Mouse (Mus musculus) heart, embryonic 12.5 days (tissue): ENCODE results near the gene Ybx3. TPM values are rescaled to one million over a fixed set of nuclear protein-coding genes. Genes with fewer than 3 reads are reported as not detected.
A peak's percentile ranks its signal among the peaks of the same experiment; 100 is the strongest.

Experiments
- ATAC-seq: fragments of 200-750 bp; cut with Nextera tagmentation; 2 replicates; pipeline ENCODE4 v1.8.0; 2017; ENCODE audit warnings: moderate TSS enrichment, moderate library complexity; ENCODE audit not compliant: insufficient number of reproducible peaks, low FRiP score
- H3K27ac ChIP-seq: fragments of 300-500 bp; sonication (generic); 2 replicates; pipeline ENCODE4 v1.5.1; 2016; ENCODE audit warnings: mild to moderate bottlenecking, moderate library complexity; ENCODE audit not compliant: poor library complexity, severe bottlenecking
- H3K27me3 ChIP-seq: fragments of 300-500 bp; sonication (generic); replicated peaks from 2 replicates; pipeline ENCODE4 v1.6.1; 2016; ENCODE audit warnings: mild to moderate bottlenecking, moderate library complexity
- H3K36me3 ChIP-seq: fragments of 300-500 bp; sonication (generic); 2 replicates; pipeline ENCODE4 v1.6.1; 2016; ENCODE audit warnings: mild to moderate bottlenecking, moderate library complexity
- H3K4me1 ChIP-seq: fragments of 300-500 bp; sonication (generic); replicated peaks from 2 replicates; pipeline ENCODE4 v1.6.1; 2016; ENCODE audit warnings: mild to moderate bottlenecking
- H3K4me2 ChIP-seq: fragments of 300-500 bp; sonication (generic); 2 replicates; pipeline ENCODE4 v1.6.1; 2016; ENCODE audit warnings: mild to moderate bottlenecking, moderate library complexity
- H3K4me3 ChIP-seq: fragments of 300-500 bp; sonication (generic); 2 replicates; pipeline ENCODE4 v1.5.1; 2016; ENCODE audit warnings: mild to moderate bottlenecking
- H3K9ac ChIP-seq: fragments of 300-500 bp; sonication (generic); 2 replicates; pipeline ENCODE4 v1.6.1; 2016; ENCODE audit warnings: mild to moderate bottlenecking, moderate library complexity
- H3K9me3 ChIP-seq: fragments of 300-500 bp; sonication (generic); replicated peaks from 2 replicates; pipeline ENCODE4 v1.6.1; 2016; ENCODE audit warnings: mild to moderate bottlenecking, moderate library complexity
- WGBS: fragments of 180-500 bp; shearing (Covaris S2); methylation state at CpG from one replicate; pipeline ENCODE4 v1.1.7; 2016; 5-methylcytosine and 5-hydroxymethylcytosine counted together
- polyA plus RNA-seq: library from polyadenylated mRNA; unstranded; fragments of >200 nt; fragmentation: Nextera tagmentation; extraction: Ambion mirVana; gene quantifications from 2 replicates; pipeline ENCODE4 v1.2.1, GENCODE M21; 2016

The Ybx3 gene
- polyA plus RNA-seq, 1 experiment from 2014 or later: 47.9 TPM

DNA sequence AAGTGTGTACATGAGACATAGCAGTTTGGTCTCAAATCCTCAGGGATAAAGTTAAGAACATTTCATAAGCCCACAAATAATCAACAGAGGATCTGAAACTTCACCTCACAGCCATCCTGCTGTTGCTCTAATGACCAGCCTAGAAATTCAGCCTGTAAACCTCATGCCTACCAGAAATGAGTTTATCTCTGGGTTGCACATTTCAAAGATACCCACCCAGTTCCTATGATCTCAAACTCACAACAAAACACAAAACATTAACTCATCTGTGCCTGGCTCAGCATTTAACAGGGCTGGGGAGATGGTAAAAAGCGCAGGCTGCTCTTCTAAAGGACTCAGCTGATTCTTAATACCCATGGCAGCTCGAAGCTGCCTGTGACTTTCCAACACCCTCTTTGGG is 23.9 kb downstream of the Ybx3 start:
- H3K36me3 ChIP-seq: peaks cover 53% of the 10 kb centered on the region
- no peak overlapping the region for H3K4me2 ChIP-seq
- H3K4me1 ChIP-seq: no peaks in the 10 kb centered on the region
- ATAC-seq: no peak
- H3K4me3 ChIP-seq: no peak overlapping the region
- H3K27me3 ChIP-seq: no peaks in the 10 kb centered on the region
- no peaks in the 10 kb centered on the region for H3K9me3 ChIP-seq
- H3K9ac ChIP-seq: no peak overlapping the region
- no peak overlapping the region for H3K27ac ChIP-seq
- WGBS: 91% methylated on average over 2 of the region's 2 CpGs

DNA sequence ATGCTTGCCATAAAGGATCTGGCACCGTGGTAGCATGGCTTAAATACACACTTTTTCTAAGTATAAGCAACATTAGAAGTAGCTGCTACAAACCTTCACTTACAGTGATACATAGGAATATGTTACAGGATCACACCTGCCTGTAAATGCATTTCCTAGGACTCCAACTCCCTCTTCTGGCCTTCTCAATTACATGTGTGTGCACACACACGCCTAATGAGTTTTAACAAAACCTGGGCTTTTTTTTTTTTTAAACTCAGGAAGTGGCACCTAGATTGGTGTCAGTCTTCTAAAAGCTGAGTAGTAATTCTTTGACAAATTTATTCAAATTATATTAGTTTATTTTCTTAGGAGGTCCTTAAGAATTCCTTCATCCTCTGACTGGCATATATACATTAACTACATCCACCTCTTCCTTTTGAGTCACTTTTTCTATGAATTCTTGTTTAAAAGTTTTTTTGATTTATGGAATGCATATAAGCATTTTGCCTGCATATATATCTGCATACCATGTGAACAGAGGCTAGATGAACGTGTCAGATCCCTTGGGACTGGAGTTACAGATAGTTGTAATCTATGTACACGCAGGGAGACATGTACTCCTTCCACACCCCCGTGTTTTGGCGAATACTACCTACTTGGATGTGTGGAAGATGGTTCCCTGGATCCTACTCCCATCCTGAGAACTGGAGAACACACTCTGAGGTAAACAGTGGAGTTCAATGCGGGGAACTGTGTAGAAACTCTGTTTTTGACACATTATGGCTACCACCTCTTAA is 25.1 kb downstream of the Ybx3 start:
- no peaks in the 10 kb centered on the region for H3K27me3 ChIP-seq
- no peak for ATAC-seq
- 79% methylated on average over 7 of the region's 7 CpGs for WGBS
- H3K4me2 ChIP-seq: no peak overlapping the region
- peaks cover 46% of the 10 kb centered on the region for H3K36me3 ChIP-seq
- H3K4me1 ChIP-seq: no peaks in the 10 kb centered on the region
- no peak overlapping the region for H3K9ac ChIP-seq
- H3K4me3 ChIP-seq: no peak overlapping the region
- no peak overlapping the region for H3K27ac ChIP-seq
- H3K9me3 ChIP-seq: no peaks in the 10 kb centered on the region

- H3K27ac ChIP-seq: no peak overlapping the region
- no peak overlapping the region for H3K4me2 ChIP-seq
- H3K36me3 ChIP-seq: peaks cover 22% of the 10 kb centered on the region
- no peaks in the 10 kb centered on the region for H3K27me3 ChIP-seq
- ATAC-seq: no peak
- H3K9ac ChIP-seq: no peak overlapping the region
- no peak overlapping the region for H3K4me3 ChIP-seq
- H3K4me1 ChIP-seq: no peaks in the 10 kb centered on the region
- 69% methylated on average over 5 of the region's 5 CpGs for WGBS
- H3K9me3 ChIP-seq: no peaks in the 10 kb centered on the region
These were observed 27.6 kb downstream of the Ybx3 start for GRCm38 (mm10) chr6:131360693-131361092.

- ATAC-seq: no peak
- Histone ChIP-seq H3K27me3 (no peaks in the 10 kb centered on the region), H3K36me3 (peaks cover 13% of the 10 kb centered on the region), H3K4me1 (no peaks in the 10 kb centered on the region), H3K9me3 (no peaks in the 10 kb centered on the region), H3K4me3 (no peak overlapping the region), H3K4me2 (no peak overlapping the region), H3K27ac (no peak overlapping the region), H3K9ac (no peak overlapping the region)
- 46% methylated on average over 2 of the region's 2 CpGs for WGBS
These were observed 28.7 kb downstream of the Ybx3 start for GRCm38 (mm10) chr6:131359543-131359942.

DNA sequence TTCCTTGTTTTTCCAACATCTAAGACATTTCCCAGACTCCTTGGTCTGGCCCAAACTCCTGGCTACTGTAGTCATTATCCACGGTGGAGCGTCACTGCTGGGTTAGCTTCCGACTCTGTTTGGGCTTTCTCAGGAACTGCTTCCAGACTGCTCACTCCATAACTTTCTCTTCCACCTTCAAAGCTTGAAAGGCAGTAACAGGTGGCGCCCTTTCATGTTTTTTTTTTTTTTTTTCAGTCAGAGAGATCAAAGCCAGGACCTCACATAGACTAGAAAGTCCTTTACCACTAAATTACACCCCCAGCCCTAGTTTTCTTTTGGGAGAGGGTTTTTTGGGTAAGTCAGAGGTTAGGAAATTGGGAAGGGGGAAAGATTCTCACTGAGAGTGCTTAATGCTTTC is 33.4 kb downstream of the Ybx3 start:
- WGBS: 37% methylated on average over 4 of the region's 4 CpGs
- ATAC-seq: no peak

DNA sequence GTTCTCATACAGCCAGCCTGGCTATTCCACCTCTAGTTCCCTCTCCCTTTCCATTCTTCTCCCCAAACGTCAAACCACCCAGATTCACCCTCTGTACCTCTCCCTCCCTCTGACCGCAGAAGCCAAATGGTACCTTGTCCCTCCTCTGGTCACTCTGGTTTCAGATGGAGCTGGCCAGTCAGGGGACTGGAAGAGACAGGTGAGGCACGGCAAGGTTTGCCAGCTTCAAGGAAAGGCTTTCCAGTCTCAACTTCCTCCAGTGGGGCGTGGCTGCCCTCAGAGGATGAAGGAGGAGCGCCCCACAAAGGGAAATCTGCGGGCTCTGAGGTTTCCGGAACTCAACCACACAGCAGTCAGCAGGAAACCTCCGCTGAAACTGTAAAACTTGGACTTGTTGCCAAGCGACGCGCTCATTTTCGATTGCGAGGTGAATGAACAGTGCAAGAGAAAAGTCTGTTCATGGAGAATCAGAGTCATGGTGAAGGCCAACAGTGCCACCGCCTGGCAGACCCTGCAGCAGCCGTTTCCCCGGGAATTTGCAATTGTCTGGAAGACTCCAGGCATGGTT is 34.8 kb downstream of the Ybx3 start, which contains the start of gene Styk1:
Gene Styk1 (minus strand): TSS at position 246 of the 568 bp plus-strand sequence.
- Histone ChIP-seq H3K4me2 (peak within 1 kb of the TSS; percentile 83), H3K27me3 (no peaks in the 10 kb centered on the region), H3K9me3 (no peaks in the 10 kb centered on the region), H3K36me3 (no peaks in the 10 kb centered on the region), H3K4me3 (peak within 1 kb of the TSS; percentile 49), H3K4me1 (0 out of 2 replicates have a peak, but pooled peaks cover 4% of the 10 kb centered on the region), H3K27ac (no peak within 1 kb of the TSS), H3K9ac (peak within 1 kb of the TSS; percentile 60)
- peak; percentile 69; the same call in 1 of the 2 replicates for ATAC-seq
- WGBS: 2% methylated on average over 16 of the region's 16 CpGs

More for the DNA sequence above, 33.4 kb downstream of the Ybx3 start:
- no peak overlapping the region for H3K9ac ChIP-seq
- no peak overlapping the region for H3K4me2 ChIP-seq
- no peaks in the 10 kb centered on the region for H3K9me3 ChIP-seq
- H3K4me1 ChIP-seq: 0 out of 2 replicates have a peak, but pooled peaks cover 4% of the 10 kb centered on the region
- H3K4me3 ChIP-seq: no peak overlapping the region
- no peaks in the 10 kb centered on the region for H3K36me3 ChIP-seq
- no peak overlapping the region for H3K27ac ChIP-seq
- no peaks in the 10 kb centered on the region for H3K27me3 ChIP-seq

DNA sequence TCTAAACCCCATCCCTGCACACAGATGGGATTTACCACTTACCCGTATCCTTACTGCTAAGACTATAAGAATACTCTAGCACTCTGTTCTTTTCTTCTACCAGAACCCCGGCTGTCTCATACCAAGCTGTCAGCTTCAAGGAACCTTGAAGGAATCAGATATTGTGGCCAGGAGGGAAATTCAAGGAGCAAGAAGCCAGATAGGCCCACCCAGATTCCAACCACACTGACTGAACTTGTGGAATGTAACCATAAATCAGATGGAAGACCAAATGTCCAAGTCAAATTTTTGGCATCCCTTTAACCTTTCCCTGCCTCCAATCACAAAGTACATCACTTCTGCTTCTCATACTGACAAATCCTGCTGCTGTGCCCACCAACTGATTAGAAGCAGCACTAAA is 41.2 kb downstream of the Ybx3 start:
- no peak overlapping the region for H3K9ac ChIP-seq
- H3K4me3 ChIP-seq: no peak overlapping the region
- no peaks in the 10 kb centered on the region for H3K9me3 ChIP-seq
- no peaks in the 10 kb centered on the region for H3K36me3 ChIP-seq
- H3K27me3 ChIP-seq: no peaks in the 10 kb centered on the region
- WGBS: 83% methylated on average over 2 of the region's 2 CpGs
- no peaks in the 10 kb centered on the region for H3K4me1 ChIP-seq
- no peak overlapping the region for H3K27ac ChIP-seq
- no peak overlapping the region for H3K4me2 ChIP-seq
- no peak for ATAC-seq

GRCm38 (mm10) chr6:131344346-131344745 is 43.9 kb downstream of the Ybx3 start:
- WGBS: 59% methylated on average over 7 of the region's 7 CpGs
- Histone ChIP-seq H3K9me3 (no peaks in the 10 kb centered on the region), H3K4me3 (no peak overlapping the region), H3K27ac (no peak overlapping the region), H3K4me1 (no peaks in the 10 kb centered on the region), H3K27me3 (no peaks in the 10 kb centered on the region), H3K4me2 (no peak overlapping the region), H3K9ac (no peak overlapping the region), H3K36me3 (no peaks in the 10 kb centered on the region)
- no peak for ATAC-seq

GRCm38 (mm10) chr6:131340082-131340481 is 48.2 kb downstream of the Ybx3 start:
- WGBS: 49% methylated on average over 3 of the region's 3 CpGs
- H3K9me3 ChIP-seq: no peaks in the 10 kb centered on the region
- H3K4me1 ChIP-seq: no peaks in the 10 kb centered on the region
- H3K36me3 ChIP-seq: no peaks in the 10 kb centered on the region
- no peak overlapping the region for H3K9ac ChIP-seq
- H3K4me3 ChIP-seq: no peak overlapping the region
- no peak overlapping the region for H3K4me2 ChIP-seq
- H3K27me3 ChIP-seq: no peaks in the 10 kb centered on the region
- no peak for ATAC-seq
- no peak overlapping the region for H3K27ac ChIP-seq

DNA sequence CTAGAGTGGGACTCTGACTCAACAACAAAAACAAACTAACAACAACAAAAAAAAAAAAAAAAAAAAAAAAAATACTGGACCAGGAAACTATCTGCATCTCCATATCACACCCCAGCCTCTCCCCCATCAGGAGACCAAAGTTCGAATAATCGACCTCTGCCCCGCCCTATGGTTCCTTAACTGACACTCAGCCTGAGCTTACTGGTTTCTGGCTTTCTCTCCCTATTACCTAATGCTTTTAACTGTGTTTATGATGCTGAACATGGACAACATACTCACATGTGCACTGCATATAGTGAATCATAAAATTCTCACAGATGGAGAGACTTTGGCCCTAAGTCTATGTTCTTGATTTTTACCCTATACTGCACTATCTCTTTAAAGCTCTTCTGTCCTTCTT is 49.0 kb downstream of the Ybx3 start:
- no peaks in the 10 kb centered on the region for H3K4me1 ChIP-seq
- H3K27me3 ChIP-seq: no peaks in the 10 kb centered on the region
- H3K4me3 ChIP-seq: no peak overlapping the region
- H3K9me3 ChIP-seq: no peaks in the 10 kb centered on the region
- no peak overlapping the region for H3K4me2 ChIP-seq
- no peak for ATAC-seq
- H3K36me3 ChIP-seq: no peaks in the 10 kb centered on the region
- H3K27ac ChIP-seq: no peak overlapping the region
- 71% methylated on average over 3 of the region's 3 CpGs for WGBS
- no peak overlapping the region for H3K9ac ChIP-seq

- Histone ChIP-seq H3K27ac (no peak overlapping the region), H3K4me2 (no peak overlapping the region), H3K9ac (no peak overlapping the region), H3K4me1 (no peaks in the 10 kb centered on the region), H3K36me3 (no peaks in the 10 kb centered on the region), H3K9me3 (no peaks in the 10 kb centered on the region), H3K27me3 (no peaks in the 10 kb centered on the region), H3K4me3 (no peak overlapping the region)
- ATAC-seq: no peak
- 62% methylated on average over 1 of the region's 1 CpGs for WGBS
These were observed 49.5 kb downstream of the Ybx3 start for GRCm38 (mm10) chr6:131338787-131339186.
